Mouse (Mus musculus) retina, adult 2 months (tissue): ENCODE measurements around the gene Rsbn1l.
A peak's percentile ranks its signal among the peaks of the same experiment; 100 is the strongest.

Experiments
- DNase-seq: peaks from one replicate; pipeline ENCODE4 v3.0.0-alpha.2; 2012; ENCODE audit warnings: low read depth, low spot score

Gene Rsbn1l

DNA sequence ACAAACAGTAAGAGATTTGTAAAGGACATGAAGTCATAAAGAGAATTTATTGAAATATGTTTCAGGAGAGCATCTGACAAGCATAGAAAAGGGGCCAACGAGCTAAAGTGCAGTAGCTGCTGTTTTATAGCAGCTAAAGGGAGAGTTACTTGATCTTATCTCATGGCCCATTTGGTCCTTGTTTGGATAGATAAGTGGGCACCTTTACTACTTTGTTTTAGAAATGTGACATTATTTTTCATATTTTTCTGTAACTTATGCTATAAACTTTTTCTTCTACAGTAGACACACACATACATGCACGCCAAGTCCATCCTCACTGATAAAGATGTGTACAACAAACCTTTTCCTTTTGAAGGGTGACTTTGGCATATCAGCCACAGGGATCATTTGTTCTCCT lies 50.8 kb downstream of the Rsbn1l start:
- DNase-seq, result no peak

DNA sequence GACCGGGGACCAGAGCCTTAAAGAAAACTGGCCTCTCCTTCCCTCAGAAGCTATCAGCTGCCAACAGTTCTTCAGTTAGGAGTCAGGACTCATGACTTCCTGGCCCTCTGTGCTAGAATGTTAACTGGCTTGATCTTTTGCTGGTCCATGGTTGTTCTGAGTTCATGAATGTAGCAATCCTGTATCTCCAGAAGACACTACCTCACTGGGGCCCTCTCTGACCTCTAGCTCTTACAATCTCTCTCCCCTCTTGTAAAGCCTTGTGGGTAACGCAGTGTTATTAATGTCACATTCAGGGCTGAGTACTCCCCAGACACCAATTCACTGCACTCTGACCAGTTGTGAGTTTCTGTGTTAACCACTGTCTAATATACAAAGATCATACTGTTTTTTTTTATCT lies 51.6 kb downstream of the Rsbn1l start:
- DNase-seq, result no peak

DNA sequence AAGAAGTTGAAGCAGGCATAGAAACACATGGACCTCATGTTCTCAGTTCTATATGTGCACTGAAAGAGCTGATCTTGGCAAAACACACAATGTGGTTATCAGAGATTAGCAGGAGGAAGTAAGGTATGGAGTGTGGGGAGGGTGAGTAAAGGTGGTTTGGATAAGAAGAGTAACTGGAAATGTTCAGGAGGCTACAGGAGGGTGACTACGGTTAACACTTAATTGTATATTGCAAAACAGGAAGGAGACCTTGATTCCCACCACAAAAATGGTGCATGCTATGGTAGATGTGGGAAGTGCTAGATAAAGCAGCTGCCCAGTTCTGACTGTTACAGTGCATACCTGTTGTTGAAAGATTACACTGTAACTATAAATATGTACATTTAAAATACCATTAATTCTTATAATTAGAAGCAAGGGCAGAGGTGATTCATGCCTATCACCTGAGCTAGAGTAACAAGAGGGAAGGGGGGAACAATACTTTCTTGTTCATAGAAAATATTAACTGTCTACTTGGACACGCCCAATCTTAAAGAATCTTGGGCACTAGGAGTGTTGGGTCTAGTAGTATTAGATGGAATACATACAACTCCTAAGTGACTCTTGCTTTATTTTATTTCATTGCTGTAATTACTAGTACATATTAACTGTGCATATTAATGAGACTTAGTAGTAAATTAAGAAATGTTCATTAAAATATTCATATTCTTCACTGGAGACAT lies 58.6 kb downstream of the Rsbn1l start:
- no peak for DNase-seq

DNA sequence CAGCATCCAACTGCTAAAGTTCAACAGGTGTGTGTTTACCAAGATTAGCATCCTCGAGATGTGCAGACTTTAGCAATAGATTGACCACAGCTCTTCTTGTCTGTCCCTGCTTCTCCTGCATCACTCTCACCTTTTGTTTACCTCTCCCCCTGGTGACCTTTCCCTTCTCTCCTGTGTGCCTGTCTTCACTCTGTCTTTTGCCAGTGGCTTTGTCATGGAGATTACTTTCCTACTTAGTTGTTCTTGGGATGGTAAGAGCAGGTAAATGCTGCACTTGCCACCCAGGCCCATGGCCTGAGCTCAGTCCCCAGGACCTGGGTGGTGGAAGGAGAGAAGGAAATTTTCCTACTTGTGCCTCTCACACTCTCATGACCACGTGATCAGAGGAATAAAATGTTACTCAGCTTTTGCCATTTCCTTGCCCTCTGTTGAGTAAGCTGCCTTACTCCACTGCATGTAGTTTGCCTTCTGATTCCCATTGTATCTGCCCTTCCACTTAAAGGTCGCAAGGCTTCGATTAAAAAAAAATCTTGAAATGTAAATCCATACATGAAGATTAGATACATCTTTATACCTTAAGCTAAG lies 72.1 kb downstream of the Rsbn1l start:
- no peak for DNase-seq

DNA sequence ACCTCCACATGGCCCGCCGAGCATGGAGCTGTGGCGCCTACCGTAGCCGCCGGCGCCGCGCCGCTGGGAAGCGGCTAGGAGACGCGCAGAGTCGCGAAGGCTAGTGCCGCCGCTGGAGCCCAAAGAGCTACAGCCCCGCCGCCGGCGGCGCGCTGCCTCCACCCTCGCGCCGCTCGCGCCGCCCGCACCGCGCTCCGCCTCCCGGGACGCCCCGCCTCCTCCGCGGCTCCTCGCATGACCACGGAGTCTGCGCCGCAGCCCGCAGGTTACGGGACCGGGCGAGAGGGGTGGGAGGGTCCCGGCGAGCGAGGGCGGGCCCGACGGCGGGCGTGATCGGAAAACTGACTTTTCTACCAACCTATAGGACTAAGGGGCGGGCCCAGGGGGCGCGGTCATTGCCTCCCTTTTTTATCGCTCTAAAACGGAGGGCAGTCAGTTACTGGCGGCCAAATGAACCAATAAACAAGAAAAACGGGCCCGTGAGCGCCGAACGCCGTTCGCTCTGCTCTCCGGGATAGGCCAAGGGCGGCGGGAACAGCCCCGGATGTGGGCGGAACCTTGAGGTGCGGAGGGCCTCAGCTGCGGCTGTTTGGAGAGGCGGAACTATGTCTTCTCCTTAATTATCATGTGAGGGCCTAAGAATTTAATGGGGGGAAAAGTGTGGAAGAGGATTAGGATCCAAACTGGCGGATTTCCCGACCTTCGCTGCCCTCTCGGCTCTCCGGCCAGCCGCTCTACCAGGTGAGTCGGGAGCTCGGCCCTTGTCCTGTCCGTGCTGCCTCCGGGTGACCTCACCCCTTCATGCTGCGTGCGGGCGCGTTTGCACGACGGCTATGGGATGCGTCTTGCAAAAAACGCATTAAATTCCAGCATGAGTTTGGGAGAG lies 74.0 kb downstream of the Rsbn1l start, which contains the start of the genes Phtf2 and Tmem60:
Phtf2 (minus strand) TSS at position 210 of the 886 bp plus-strand sequence.
Tmem60 (plus strand) TSS at position 277 of the 886 bp plus-strand sequence.
- DNase-seq, result peak; percentile 92

DNA sequence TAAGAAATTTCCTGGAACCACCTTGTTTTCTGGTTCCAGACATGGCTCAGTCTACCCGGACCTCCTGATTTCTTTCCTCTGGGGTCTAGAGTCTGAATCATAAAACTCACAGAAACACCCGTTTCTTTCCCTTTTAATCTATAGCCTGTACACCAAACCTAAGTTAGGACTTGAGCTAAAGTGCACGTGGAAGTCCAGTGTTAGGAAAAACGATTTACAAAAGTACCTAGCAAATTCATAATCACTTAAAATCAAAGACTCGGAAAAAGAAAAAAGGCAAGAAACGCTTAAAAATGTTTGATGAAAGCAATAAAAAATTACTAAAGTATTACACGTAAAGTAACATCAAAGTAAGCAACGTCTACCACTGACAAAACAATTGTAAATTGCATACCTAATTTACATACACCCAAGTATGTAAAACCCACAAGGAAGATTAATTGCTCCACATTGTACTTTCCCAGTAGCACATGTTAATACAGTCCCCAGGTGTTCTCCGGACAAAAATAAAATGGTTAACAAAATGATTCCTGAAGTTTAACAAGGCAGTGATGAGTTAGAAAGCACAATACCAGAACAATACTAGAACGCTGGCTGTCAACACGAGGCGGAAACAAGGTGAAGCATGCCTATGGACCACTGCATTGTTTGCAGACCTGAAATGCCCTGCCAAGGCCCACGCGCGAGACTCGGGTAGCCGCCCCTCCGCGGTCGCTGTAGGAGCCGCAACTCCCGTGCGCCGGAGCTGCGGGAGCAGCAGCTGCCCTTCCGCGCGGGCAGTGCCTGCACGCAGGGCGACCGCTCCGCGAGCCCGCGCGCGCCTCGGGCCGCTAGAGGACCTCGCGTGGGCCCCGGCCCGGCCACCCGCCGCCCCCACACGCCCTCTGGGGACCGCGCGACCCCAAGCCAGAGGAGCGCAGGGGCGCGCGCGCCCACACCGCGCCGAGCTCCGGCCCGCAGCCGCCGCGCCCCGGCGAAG lies 75.1 kb downstream of the Rsbn1l start:
- DNase-seq, result no peak

DNA sequence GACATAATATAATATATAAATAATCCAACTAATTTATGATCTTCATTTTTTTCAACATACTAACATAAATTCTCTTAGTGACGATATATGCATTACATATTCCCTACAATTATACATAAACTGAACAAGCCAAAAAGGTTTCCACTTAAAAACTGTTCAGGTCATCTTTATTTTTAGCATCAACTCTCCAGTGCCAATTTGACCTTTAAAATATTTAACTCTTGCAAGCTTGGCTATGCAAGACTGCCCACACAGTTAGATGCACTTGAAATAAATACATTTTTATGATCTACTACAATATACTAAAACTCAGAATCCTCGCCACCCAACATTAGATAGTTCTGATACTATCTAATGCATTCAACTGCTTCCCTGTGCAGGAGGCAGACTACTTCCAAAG lies 75.8 kb downstream of the Rsbn1l start:
- DNase-seq, result no peak

DNA sequence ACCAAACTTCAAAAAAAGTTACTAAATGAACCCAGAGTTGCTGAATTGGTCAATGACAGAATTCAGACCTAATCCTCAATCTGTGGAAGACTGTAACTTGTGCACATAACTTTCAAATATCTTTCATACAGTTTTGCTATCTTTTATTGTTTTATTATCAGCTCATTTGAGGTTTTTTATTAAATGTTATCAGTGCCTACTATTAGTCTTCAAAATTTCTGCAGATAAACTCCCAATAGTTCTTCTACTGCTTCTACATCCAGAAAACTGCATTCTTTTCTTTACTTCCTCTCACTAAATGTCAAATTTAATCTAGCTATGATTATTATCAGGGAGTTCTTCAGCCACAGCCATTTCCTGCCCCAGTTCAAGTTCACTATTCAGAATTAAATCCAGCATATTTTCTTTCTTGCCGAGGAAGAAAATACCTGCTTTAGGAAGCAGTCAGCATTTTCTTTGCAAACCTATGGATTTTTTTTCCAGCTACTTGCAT lies 79.2 kb downstream of the Rsbn1l start:
- DNase-seq, result no peak

DNA sequence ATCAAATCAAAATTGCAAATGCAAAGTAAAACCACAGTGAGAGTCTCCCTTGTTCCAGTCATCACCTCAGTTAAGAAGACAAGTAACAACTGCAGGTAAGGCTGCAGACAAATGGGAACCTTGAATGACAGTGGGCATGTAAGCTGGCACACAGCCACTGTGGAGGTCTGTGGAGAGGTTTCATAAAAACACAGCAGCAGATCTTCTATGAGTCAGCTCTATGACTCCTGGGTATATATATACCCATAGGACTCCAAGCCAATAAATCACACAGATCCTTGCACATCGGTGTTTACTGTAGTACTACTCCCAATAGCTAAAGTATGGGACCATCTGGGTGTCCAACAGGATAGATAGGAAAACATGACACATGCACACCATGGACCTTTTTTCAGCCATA lies 83.1 kb downstream of the Rsbn1l start:
- DNase-seq, result no peak

DNA sequence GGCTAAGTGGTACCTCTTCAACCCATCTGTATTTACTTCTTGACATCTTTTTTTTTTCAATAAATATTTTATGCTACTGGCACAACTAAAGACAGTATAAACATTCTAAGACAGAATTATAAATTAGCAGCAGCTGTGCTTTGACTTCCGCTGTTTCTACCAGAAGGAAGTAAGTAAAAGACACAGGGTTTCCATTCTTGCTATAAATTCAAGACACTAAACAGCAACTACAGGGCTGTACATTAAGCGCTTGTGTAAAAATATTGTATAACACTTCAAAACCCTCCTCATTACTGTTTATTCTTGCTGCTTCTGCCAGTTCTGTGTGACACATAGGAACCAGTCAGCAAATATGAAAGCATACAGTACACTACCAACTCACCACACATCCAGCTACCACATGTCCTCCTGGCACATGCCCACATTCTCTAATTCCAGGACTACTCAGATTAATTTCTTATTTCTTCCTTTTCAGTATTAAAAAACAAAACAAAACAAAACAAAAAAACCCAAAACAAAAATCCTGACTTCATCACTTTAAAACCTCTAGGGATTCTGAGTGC lies 90.9 kb downstream of the Rsbn1l start:
- no peak for DNase-seq

DNA sequence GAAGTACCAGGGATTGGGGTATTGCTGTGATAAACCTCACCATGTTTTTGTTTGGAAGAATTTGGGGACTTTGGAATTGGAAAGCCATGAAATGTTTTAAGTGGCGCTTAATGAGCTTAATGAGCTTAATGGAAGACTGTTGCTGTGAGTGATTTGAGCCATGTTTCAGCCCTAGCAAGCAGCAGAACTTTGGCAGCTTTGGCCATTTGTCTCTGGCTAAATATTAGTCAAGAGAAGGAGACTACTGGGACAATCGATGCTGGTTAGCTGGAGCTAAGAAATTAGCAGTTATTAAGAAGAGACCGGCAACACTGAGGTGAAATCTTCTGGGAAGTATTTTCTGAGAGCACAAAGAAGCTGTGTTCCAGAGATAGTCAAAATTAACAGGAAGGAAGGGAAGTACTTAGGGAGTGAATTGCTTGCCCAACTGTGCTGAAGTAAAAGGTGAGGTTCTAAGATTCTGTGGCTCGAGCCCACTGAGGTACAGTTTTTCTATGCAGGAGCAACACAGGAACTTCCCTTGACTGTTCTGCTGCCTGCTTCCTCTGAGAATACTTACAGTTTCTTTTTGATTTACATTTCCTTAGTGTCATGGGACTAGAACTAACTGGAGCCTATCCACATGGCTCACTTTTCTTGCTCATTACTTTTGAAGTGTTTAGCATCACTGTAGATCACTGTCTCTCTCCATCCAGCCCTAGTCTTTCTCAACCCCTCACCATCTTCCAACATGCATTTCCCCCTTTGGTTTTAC lies 91.8 kb downstream of the Rsbn1l start:
- no peak for DNase-seq

DNA sequence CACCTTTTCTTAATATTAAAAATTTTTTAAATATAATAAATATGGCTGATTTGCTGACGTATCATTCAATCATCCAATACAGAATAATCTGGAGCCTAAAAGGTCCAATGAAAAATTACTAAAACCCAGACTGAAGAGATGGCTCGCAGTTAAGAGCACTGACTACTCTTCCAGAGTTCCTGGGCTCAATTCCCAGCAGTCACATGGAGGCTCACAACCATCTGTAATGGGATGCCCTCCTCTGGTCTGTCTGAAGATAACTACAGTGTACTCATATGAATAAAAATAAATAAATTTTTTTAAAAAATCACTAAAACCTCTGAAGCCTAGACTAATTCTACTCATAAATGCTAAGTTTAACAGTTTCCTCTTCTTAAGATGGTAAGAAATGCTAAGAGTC lies 94.3 kb downstream of the Rsbn1l start:
- no peak for DNase-seq

DNA sequence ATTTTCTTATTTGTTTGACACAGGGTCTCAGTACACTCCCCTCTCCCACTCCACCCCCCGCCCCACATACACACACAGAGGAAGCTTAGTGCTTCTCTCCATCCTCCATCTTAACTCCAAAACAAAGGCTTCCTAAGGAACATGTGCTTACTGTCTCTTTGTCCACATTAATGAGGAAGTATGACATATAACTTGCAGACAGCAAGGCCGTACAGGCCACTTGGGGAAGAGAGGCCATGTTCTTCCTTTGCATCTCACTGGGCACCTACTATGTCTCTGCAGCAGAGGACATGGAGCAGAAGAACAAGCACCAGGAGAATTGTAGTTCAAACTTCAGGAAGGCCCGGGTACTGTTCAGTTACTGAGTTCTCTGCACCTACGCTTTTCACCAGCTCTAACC lies 95.6 kb downstream of the Rsbn1l start:
- no peak for DNase-seq

DNA sequence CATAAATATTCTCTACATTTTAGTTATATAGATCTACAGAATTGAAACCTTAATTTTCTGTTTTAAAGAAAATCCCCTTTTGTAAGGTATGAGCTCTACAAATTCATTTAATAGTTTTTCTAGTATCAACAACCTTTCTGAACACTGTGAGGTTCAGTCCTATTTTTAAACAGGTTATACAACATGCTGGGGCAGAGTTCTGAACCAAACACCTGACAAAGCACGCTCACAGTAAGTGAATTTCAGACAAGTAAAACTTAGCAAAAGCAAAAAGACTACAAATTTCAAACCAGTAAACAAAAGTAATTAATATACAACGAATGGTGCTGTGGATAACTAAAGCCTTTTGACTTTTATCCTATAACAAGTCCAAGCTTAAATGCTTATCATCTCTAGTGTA lies 97.8 kb downstream of the Rsbn1l start:
- DNase-seq, result no peak

DNA sequence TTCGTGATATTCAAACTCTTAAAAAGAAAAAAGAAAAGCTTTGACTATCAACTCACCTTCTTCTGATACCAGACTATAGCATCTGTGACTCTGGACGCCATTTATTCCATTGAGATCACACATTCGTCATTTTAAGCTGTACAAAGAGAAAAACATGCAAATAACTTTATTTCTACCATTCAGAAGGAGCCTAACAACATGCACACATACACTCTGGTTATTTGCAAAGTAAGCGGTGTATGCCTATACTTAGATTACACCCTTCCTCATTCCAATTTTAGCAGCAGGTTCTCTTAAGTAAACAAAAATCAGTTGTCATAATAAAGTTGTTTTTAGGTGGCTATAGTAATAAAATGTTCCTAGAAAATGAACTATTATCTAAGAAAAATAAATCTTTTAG lies 101.1 kb downstream of the Rsbn1l start:
- no peak for DNase-seq

DNA sequence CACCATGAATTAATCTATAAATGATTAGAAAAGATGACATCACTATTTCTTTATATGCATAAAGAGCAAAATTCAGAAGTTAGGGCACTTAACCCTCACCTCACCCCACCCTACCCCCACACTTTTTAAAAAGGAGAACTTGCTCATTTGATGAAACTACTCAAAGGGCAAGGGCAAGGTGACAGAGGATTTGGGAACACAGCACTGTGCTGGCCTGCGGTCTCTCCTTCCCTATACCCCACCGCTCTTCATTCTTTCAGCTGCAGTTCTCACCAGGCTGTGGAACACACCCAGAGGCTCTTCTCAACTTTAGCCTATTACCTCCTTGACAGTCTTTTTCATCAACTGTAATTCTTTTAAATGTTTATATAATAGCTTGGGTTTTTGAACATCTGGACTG lies 109.2 kb downstream of the Rsbn1l start:
- no peak for DNase-seq

DNA sequence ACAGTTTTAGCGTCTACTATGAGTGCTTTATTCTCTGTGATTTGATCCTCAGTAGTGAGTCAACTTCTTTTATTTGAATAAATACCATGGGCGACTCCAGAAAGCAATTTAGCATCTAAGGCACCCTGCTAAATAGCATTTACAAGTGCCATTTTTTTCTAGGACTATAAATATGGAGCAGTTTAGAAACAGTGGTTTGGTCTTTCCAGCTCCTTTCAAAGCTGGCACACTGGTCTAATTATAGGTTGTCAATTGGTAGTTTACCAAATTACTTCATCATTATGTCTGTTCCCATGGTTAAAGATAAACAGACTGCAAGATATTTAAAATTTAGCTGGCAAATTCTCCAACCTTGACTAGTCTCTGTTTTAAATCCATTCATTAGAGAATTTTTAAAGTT lies 112.4 kb downstream of the Rsbn1l start:
- no peak for DNase-seq

DNA sequence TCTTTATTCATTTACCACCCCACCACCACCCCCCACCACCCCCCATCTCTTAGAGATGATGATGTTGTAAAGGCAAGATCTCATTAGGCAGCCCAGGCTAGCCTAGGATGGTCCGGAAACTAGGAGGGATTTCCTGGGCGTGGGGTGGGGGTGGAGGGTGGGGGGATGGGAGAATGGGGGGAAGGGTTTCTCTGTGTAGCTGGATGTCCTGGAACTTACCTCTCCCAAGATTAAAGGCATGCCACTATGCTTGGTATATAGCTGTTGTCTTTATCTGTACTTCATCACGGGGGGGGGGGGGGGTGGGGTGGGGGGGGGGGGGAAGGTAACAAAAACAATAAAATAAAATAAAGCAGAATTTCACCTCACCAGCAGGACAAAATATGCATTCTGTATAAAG lies 112.8 kb downstream of the Rsbn1l start:
- DNase-seq, result no peak
